Mouse (Mus musculus): ENCODE results near the gene Zfp36l3.

- no peak for TF ChIP-seq CTCF (IDR thresholded peaks at IDR 0.05; ENCODE audit: low read depth)
- TF ChIP-seq EP300 (IDR thresholded peaks at IDR 0.05; ENCODE audit: low read depth): no peak
Observed at GRCm38 (mm10) chrX:53728967-53729366, 47.2 kb downstream of the Zfp36l3 start.
